Mouse (Mus musculus) common myeloid progenitor, adult 5-6 weeks (primary cell): ENCODE results near the gene Klhdc3. TPM values are rescaled to one million over a fixed set of nuclear protein-coding genes. Genes with fewer than 3 reads are reported as not detected.

Experiments used
- ATAC-seq: replicated peaks from 2 replicates; pipeline ENCODE4 v1.8.0; 2016; ENCODE audit warnings: low read depth, mild to moderate bottlenecking, moderate TSS enrichment, inconsistent platforms; ENCODE audit not compliant: poor library complexity, severe bottlenecking
- total RNA-seq: library from RNA; stranded (forward); fragments of 200-1000, 187-1606 nt; gene quantifications from 2 replicates; pipeline ENCODE4 v1.2.3, GENCODE M21; 2017

Klhdc3 gene
- total RNA-seq, 1 experiment from 2014 or later: 37.0 TPM

GRCm38 (mm10) chr17:46629685-46630441, 50.9 kb downstream of the Klhdc3 start:
- peak; percentile 23; the same call in 1 of the 2 replicates for ATAC-seq

GRCm38 (mm10) chr17:46628791-46629684, 51.7 kb downstream of the Klhdc3 start, which contains the start of gene Ptk7:
Ptk7 (minus strand) TSS chr17:46629504.
- ATAC-seq: peak; percentile 36

GRCm38 (mm10) chr17:46628471-46628790, 52.3 kb downstream of the Klhdc3 start:
- no peak for ATAC-seq

GRCm38 (mm10) chr17:46627409-46627808, 53.3 kb downstream of the Klhdc3 start:
- no peak for ATAC-seq

- peak; percentile 2; the same call in 1 of the 2 replicates for ATAC-seq
Observed at GRCm38 (mm10) chr17:46624598-46624997, 56.1 kb downstream of the Klhdc3 start.

Other genes with a start within 250 kb of the Klhdc3 start
- not detected in 2 replicates for gene Slc22a7, start 242.5 kb downstream of the Klhdc3 start, total RNA-seq
- not detected in 2 replicates for gene Ttbk1, start 193.2 kb downstream of the Klhdc3 start, total RNA-seq
- gene Dnph1, start 184.2 kb downstream of the Klhdc3 start, total RNA-seq: 13.3 and 14.5 TPM in 2 replicates
- gene Cul9, start 134.5 kb downstream of the Klhdc3 start, total RNA-seq: 17.3 and 21.2 TPM in 2 replicates
- 32.5 and 35.4 TPM in 2 replicates for gene Srf, start 124.7 kb downstream of the Klhdc3 start, total RNA-seq
- 5.7 and 6.7 TPM in 2 replicates for gene Ptk7, start 51.4 kb downstream of the Klhdc3 start, total RNA-seq
- gene Klc4, start 34.9 kb downstream of the Klhdc3 start, total RNA-seq: 6.1 and 6.9 TPM in 2 replicates
- gene Mrpl2, start 34.7 kb downstream of the Klhdc3 start, total RNA-seq: 102 and 113 TPM in 2 replicates
- 13.8 and 22.7 TPM in 2 replicates for gene Cul7, start 30.6 kb downstream of the Klhdc3 start, total RNA-seq
- 46.2 and 51.9 TPM in 2 replicates for gene Rrp36, start 6.6 kb downstream of the Klhdc3 start, total RNA-seq
- 63.6 and 86.9 TPM in 2 replicates for gene Mea1, start 2.1 kb downstream of the Klhdc3 start, total RNA-seq
- 41.7 and 45.4 TPM in 2 replicates for gene Ppp2r5d, start 24.2 kb upstream of the Klhdc3 start, total RNA-seq
- 10.3 and 17.7 TPM in 2 replicates for gene Pex6, start 30.5 kb upstream of the Klhdc3 start, total RNA-seq
- not detected in 2 replicates for gene Gnmt, start 48.3 kb upstream of the Klhdc3 start, total RNA-seq
- gene Cnpy3, start 71.3 kb upstream of the Klhdc3 start, total RNA-seq: 76.0 and 76.7 TPM in 2 replicates
- gene Ptcra, start 82.8 kb upstream of the Klhdc3 start, total RNA-seq: not detected in 2 replicates
- gene 2310039H08Rik, start 91.7 kb upstream of the Klhdc3 start, total RNA-seq: 15.3 and 16.2 TPM in 2 replicates
- 129 and 146 TPM in 2 replicates for gene Rpl7l1, start 101.8 kb upstream of the Klhdc3 start, total RNA-seq
- 43.2 and 55.4 TPM in 2 replicates for gene Bicral, start 177.6 kb upstream of the Klhdc3 start, total RNA-seq
- 12.3 and 16.9 TPM in 2 replicates for gene Tbcc, start 209.8 kb upstream of the Klhdc3 start, total RNA-seq
- gene Prph2, start 229.5 kb upstream of the Klhdc3 start, total RNA-seq: not detected in 2 replicates